Mouse (Mus musculus) hindbrain, embryonic 11.5 days (tissue): ENCODE data around the gene Lrrc71. TPM values are rescaled to one million over a fixed set of nuclear protein-coding genes. Genes with fewer than 3 reads are reported as not detected.

Experiments used
- ATAC-seq: fragments of 200-750 bp; cut with Nextera tagmentation; 2 replicates; pipeline ENCODE4 v1.8.0; 2017; ENCODE audit warnings: mild to moderate bottlenecking, moderate TSS enrichment, moderate library complexity; ENCODE audit not compliant: low FRiP score
- DNase-seq: peaks from one replicate; pipeline ENCODE4 v3.0.0-alpha.2; 2015; ENCODE audit warnings: low spot score
- H3K27ac ChIP-seq: fragments of 300-500 bp; sonication (generic); 2 replicates; pipeline ENCODE4 v1.5.1; 2014; ENCODE audit warnings: mild to moderate bottlenecking, low read depth, low read length
- H3K27me3 ChIP-seq: fragments of 300-500 bp; sonication (generic); 2 replicates; pipeline ENCODE4 v1.6.1; 2014; ENCODE audit warnings: mild to moderate bottlenecking, low read length, moderate library complexity, mixed read lengths; ENCODE audit not compliant: control insufficient read depth, insufficient read depth
- H3K36me3 ChIP-seq: fragments of 300-500 bp; sonication (generic); 2 replicates; pipeline ENCODE4 v1.6.1; 2014; ENCODE audit warnings: mild to moderate bottlenecking, low read length, moderate library complexity, mixed read lengths; ENCODE audit not compliant: control insufficient read depth, insufficient read depth
- H3K4me1 ChIP-seq: fragments of 300-500 bp; sonication (generic); replicated peaks from 2 replicates; pipeline ENCODE4 v1.6.1; 2014; ENCODE audit warnings: low read length, mixed read lengths; ENCODE audit not compliant: control insufficient read depth, insufficient read depth
- H3K4me2 ChIP-seq: fragments of 300-500 bp; sonication (generic); replicated peaks from 2 replicates; pipeline ENCODE4 v1.6.1; 2014; ENCODE audit warnings: mild to moderate bottlenecking, low read depth, low read length
- H3K4me3 ChIP-seq: fragments of 300-500 bp; sonication (generic); 2 replicates; pipeline ENCODE4 v1.5.1; 2014; ENCODE audit warnings: low read depth, low read length
- H3K9ac ChIP-seq: fragments of 300-500 bp; sonication (generic); 2 replicates; pipeline ENCODE4 v1.6.1; 2014; ENCODE audit warnings: low read depth, low read length
- H3K9me3 ChIP-seq: fragments of 300-500 bp; sonication (generic); 2 replicates; pipeline ENCODE4 v1.6.1; 2016; ENCODE audit warnings: low read length; ENCODE audit not compliant: control insufficient read depth
- WGBS: fragments of 180-500 bp; shearing (Covaris S2); extraction: QIAGEN DNeasy Blood & Tissue Kit; methylation state at CpG from one replicate; pipeline ENCODE4 v1.1.7; 2014; 5-methylcytosine and 5-hydroxymethylcytosine counted together
- polyA plus RNA-seq: library from polyadenylated mRNA; unstranded; fragments of >200 nt; fragmentation: Nextera tagmentation; extraction: Ambion mirVana; gene quantifications from 2 replicates; pipeline ENCODE4 v1.2.1, GENCODE M21; 2014

The Lrrc71 gene
- polyA plus RNA-seq, result 0.40 and 0.83 TPM in 2 replicates

- no peaks in the 10 kb centered on the region for H3K27me3 ChIP-seq
- WGBS, result 54% methylated on average over 13 of the region's 13 CpGs
- H3K4me2 ChIP-seq, result no peak within 1 kb of the TSS
- H3K9me3 ChIP-seq, result no peaks in the 10 kb centered on the region
- no peaks in the 10 kb centered on the region for H3K36me3 ChIP-seq
- no peaks in the 10 kb centered on the region for H3K4me1 ChIP-seq
- no peak for DNase-seq
- ATAC-seq, result no peak
- no peak within 1 kb of the TSS for H3K4me3 ChIP-seq
- no peak within 1 kb of the TSS for H3K27ac ChIP-seq
- H3K9ac ChIP-seq, result no peak within 1 kb of the TSS
Measured at GRCm38 (mm10) chr3:87748431-87748830, at the start of gene Lrrc71. TSS of gene Lrrc71 (minus strand) at chr3:87748625.

DNA sequence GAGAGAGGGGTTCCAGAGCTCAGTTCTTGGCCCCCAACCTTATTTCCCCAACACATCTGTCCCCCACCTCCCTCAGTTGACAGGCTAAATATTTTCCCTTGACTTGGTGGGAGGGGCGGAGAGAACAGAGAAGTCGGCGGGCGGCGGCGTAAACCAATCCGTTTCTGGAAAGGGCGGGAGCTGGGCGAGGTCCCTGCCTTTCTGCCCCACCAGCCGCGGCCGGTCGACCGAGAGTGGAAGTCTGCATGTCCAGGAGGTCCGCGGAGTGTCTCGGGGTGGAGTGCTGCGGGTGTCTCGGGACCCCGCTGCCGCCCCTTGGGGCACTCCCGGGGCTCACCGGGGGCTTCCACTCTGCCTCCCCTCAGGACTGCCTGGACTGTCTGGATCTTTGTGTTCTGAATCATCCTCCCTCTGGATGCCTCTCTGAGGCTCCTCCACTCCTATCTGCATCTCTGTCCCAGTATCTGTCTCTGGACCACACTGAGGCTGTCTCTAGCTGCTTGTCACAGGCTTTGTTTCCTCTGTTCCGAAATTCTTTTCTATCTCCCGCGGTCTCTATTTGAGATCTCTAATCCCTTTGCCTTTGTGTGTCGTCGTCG lies 48.4 kb upstream of the Lrrc71 start, which contains the start of gene Insrr:
Gene Insrr (plus strand): TSS at position 216 of the 599 bp plus-strand sequence.
- WGBS, result under 1% methylated on average over 29 of the region's 29 CpGs
- H3K36me3 ChIP-seq, result no peaks in the 10 kb centered on the region
- H3K4me1 ChIP-seq, result peaks cover 4% of the 10 kb centered on the region
- H3K9me3 ChIP-seq, result no peaks in the 10 kb centered on the region
- DNase-seq, result no peak
- no peak within 1 kb of the TSS for H3K27ac ChIP-seq
- peaks cover 64% of the 10 kb centered on the region for H3K27me3 ChIP-seq
- H3K4me2 ChIP-seq, result peak within 1 kb of the TSS; percentile 34
- H3K4me3 ChIP-seq, result peak within 1 kb of the TSS; percentile 14
- ATAC-seq, result no peak
- H3K9ac ChIP-seq, result peak within 1 kb of the TSS; percentile 4; the same call in 1 of the 2 replicates

DNA sequence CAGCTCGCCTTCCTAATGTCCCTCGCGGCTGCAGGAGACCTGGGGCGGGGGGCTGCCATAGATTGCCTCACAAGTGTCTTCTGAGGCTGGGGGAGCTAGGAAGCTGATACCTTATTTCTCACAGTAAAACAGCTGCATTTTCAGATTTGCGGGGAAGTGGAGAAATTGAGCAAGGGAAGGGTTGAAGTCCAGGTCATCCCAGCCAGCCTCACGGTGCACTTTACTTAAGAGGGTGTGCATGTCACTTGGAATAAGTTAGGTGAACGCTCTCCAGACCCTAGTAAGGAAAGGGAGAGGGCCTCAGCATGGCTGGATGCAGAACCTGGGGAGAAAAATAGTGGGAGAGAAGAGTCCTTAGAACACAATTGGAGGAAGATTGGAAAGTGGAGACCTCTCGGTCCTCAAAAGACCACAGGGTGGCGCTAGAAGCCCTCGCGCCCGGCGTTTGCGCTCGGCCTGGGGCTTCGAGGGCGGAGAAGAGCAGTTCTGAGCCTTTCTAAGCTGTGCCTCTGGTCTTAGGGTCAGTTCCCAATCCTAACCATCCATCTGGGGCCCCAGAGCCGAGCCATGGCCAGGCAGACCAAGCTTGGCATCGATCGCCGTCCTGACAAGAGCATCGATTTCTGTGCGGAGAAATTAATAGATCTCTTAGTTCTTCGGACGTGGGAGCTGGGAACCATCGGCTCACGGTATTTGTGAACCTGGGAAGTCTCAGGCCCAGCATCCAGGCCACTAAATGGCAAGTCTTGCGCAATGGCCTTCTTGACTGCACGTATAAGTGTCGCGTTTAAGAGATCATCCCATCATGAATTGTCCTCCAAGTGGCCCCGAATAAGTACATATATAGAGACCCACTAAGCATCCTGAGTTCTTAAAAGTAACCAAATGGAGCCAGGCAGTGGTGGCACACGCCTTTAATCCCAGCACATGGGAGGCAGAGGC lies 47.2 kb upstream of the Lrrc71 start:
- Histone ChIP-seq H3K4me1 (peaks cover 4% of the 10 kb centered on the region), H3K4me2 (peak overlapping the region; percentile 41), H3K9me3 (no peaks in the 10 kb centered on the region), H3K27me3 (peaks cover 66% of the 10 kb centered on the region), H3K9ac (peak overlapping the region; percentile 3; the same call in 1 of the 2 replicates), H3K36me3 (no peaks in the 10 kb centered on the region), H3K4me3 (peak overlapping the region; percentile 27), H3K27ac (no peak overlapping the region)
- ATAC-seq, result peak; percentile 60; the same call in 1 of the 2 replicates
- peak; percentile 86 for DNase-seq
- WGBS, result 15% methylated on average over 33 of the region's 33 CpGs

DNA sequence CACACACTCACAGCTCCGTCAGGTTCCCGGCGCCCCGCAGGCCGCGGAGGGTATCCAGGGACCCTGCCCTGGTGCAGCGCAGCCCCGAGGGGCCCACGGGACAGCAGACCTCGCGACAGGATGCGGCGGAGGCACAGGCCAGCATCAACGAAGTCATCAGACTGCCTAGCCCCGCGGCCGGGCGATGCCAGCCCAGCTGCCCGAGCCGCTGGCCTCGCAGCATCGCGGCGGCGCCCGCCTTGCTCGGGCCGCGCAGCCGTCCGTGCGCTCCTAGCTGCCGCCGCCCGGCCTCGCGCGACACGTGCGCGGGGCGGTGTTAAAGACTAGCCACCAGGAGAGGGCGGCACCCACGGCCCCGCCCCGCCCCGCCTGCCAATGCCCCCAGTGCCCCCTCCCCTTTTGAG lies 46.5 kb upstream of the Lrrc71 start, which contains the start of gene Ntrk1:
Gene Ntrk1 (minus strand): TSS at position 241 of the 404 bp plus-strand sequence.
- H3K4me2 ChIP-seq, result peak within 1 kb of the TSS; percentile 41
- H3K4me1 ChIP-seq, result peaks cover 7% of the 10 kb centered on the region
- H3K36me3 ChIP-seq, result no peaks in the 10 kb centered on the region
- WGBS, result under 1% methylated on average over 27 of the region's 47 CpGs
- H3K27me3 ChIP-seq, result peaks cover 66% of the 10 kb centered on the region
- no peak within 1 kb of the TSS for H3K27ac ChIP-seq
- peak within 1 kb of the TSS; percentile 3; the same call in 1 of the 2 replicates for H3K9ac ChIP-seq
- H3K9me3 ChIP-seq, result no peaks in the 10 kb centered on the region
- peak; percentile 59 for DNase-seq
- peak; percentile 34; the same call in 1 of the 2 replicates for ATAC-seq
- H3K4me3 ChIP-seq, result peak within 1 kb of the TSS; percentile 27

DNA sequence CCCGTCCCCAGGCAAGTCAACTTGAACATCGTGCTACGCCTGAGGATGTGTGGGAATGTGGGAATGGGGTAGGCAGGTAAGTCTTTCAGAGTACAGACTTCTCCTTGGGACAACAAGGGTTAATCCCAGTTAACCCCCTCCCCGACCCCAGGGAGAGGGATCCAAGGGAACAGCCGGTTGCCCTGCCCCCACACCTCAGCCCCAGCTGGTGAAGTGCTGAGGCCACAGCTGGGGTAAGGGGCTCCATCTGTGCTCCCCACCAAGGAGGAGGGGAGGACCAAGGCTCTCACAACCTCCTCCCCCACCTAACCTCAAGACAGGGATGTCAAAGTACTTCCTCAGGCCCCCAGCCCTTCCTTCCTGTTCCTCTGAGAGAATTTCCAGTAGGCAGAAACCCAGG lies 41.3 kb upstream of the Lrrc71 start:
- Histone ChIP-seq H3K9me3 (no peaks in the 10 kb centered on the region), H3K27me3 (peaks cover 29% of the 10 kb centered on the region), H3K4me1 (peaks cover 11% of the 10 kb centered on the region; the same call in 1 of the 2 replicates), H3K27ac (no peak overlapping the region), H3K9ac (no peak overlapping the region), H3K4me2 (no peak overlapping the region), H3K36me3 (no peaks in the 10 kb centered on the region), H3K4me3 (no peak overlapping the region)
- DNase-seq, result peak; percentile 49
- ATAC-seq, result peak; percentile 56
- WGBS, result 31% methylated on average over 5 of the region's 5 CpGs

DNA sequence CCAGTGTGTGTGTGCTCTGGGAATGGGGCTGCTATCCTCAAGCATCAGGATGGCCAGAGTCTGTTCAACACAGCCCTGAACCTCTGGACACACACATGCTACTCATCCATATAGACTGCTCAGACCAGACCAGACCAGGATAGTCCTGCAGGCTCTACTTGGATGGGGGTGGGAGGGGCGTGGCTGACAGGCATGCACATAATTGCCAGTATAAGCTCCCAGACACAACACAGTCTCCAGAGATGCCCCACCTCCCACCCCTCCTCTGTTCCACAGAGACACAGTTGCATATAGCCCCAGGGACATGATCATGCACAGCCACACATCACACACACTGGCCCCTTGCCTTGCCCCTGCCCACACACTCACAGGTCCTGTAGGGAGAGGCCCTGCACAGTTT lies 40.8 kb upstream of the Lrrc71 start:
- DNase-seq (no peak), ATAC-seq (peak; percentile 60)
- Histone ChIP-seq H3K9me3 (no peaks in the 10 kb centered on the region), H3K4me2 (no peak overlapping the region), H3K36me3 (no peaks in the 10 kb centered on the region), H3K9ac (no peak overlapping the region), H3K27me3 (peaks cover 24% of the 10 kb centered on the region), H3K27ac (0 out of 2 replicates have a peak overlapping the region, but pooled peaks have one; percentile 14), H3K4me1 (peaks cover 9% of the 10 kb centered on the region; the same call in 1 of the 2 replicates), H3K4me3 (no peak overlapping the region)
- WGBS, result 48% methylated on average over 1 of the region's 1 CpGs

DNA sequence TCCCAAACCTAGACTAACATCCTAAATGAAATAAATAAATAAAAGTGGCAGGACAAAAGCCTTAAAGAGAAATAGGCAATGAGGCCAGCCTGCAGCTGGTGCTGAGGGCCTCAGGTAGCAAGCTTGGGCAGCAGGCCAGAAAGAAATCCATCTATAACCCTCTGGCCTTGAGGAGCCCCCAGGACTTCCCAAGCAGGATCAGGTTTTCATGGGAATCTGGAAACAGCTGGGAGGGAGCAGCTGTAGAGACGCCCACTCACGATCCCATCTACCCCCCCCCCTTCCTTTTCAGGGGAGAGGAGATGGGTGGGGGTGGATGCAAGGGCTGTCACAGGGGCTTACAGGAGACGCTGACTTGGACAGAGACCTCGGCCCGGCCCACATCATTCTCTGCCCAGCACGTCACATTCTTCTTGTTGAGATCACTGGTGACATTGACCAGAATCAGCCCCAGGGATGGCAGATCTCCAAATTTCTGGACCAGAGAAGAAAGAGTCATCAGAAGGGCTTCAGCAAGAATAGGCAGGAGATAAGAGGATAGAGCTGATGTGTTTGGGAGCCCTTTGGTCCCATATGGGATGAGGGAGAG lies 37.3 kb upstream of the Lrrc71 start:
- ATAC-seq, result no peak
- no peak overlapping the region for H3K27ac ChIP-seq
- no peak for DNase-seq
- 52% methylated on average over 6 of the region's 6 CpGs for WGBS
- no peak overlapping the region for H3K4me2 ChIP-seq
- H3K4me3 ChIP-seq, result no peak overlapping the region
- H3K9me3 ChIP-seq, result no peaks in the 10 kb centered on the region
- H3K9ac ChIP-seq, result no peak overlapping the region
- H3K36me3 ChIP-seq, result no peaks in the 10 kb centered on the region
- H3K4me1 ChIP-seq, result peaks cover 9% of the 10 kb centered on the region; the same call in 1 of the 2 replicates
- H3K27me3 ChIP-seq, result no peaks in the 10 kb centered on the region

DNA sequence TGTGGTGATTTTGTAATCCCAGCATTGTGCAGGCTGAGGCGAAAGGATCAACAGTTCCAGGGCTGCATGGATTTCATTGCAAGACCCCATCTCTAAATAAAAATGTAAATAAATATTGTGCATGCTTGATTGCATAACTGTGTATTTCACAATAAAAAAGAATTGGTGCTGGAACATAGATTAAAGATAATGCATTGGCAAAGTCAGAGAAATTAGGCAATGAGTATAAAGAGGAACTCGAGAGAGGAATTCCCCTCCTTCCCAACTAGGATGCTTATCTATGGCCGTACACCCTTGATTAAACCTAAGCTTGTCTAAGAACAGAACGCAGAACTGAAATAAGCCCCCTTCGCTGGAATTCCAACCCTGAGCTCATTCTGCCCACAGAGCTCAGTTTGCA lies 36.7 kb upstream of the Lrrc71 start:
- Histone ChIP-seq H3K9me3 (no peaks in the 10 kb centered on the region), H3K4me3 (no peak overlapping the region), H3K4me1 (peaks cover 9% of the 10 kb centered on the region; the same call in 1 of the 2 replicates), H3K36me3 (no peaks in the 10 kb centered on the region), H3K27ac (no peak overlapping the region), H3K4me2 (no peak overlapping the region), H3K27me3 (no peaks in the 10 kb centered on the region), H3K9ac (no peak overlapping the region)
- 90% methylated on average over 5 of the region's 5 CpGs for WGBS
- ATAC-seq, result no peak
- DNase-seq, result no peak
